Mouse (Mus musculus) heart, adult 2 months (tissue): ENCODE measurements around the gene Tuba3b. TPM values are rescaled to one million over a fixed set of nuclear protein-coding genes. Genes with fewer than 3 reads are reported as not detected.

ENCODE experiments used
- DNase-seq, 2 experiments: peaks; one replicate each; pipeline ENCODE4 v3.0.0; 2021
- H3K27ac ChIP-seq: fragments of 200-600 bp; 2 replicates; pipeline ENCODE4 v1.8.1; 2022
- H3K27me3 ChIP-seq: fragments of 200-500 bp; 2 replicates; pipeline ENCODE4 v1.6.1; 2012; ENCODE audit warnings: mild to moderate bottlenecking, low read length, inconsistent platforms, mixed read lengths; ENCODE audit not compliant: control insufficient read depth, insufficient read depth
- H3K36me3 ChIP-seq: fragments of 200-500 bp; 2 replicates; pipeline ENCODE4 v1.6.1; 2012; ENCODE audit warnings: low read length, inconsistent platforms; ENCODE audit not compliant: control insufficient read depth, insufficient read depth
- H3K4me1 ChIP-seq: fragments of 200-500 bp; 2 replicates; pipeline ENCODE4 v1.6.1; 2011; ENCODE audit warnings: low read length; ENCODE audit not compliant: control insufficient read depth, insufficient read depth
- H3K4me3 ChIP-seq: fragments of 200-600 bp; 2 replicates; pipeline ENCODE4 v1.8.1; 2022
- H3K79me2 ChIP-seq: fragments of 200-500 bp; replicated peaks from 2 replicates; pipeline ENCODE4 v1.6.1; 2012; ENCODE audit warnings: mild to moderate bottlenecking, inconsistent platforms, low read length, moderate library complexity, mixed read lengths; ENCODE audit not compliant: control insufficient read depth, insufficient read depth
- H3K9ac ChIP-seq: fragments of 200-500 bp; 2 replicates; pipeline ENCODE4 v1.6.1; 2012; ENCODE audit warnings: low read depth, mild to moderate bottlenecking, control low read depth, inconsistent platforms, low read length, mixed read lengths
- CTCF ChIP-seq: fragments of 200-600 bp; IDR thresholded peaks from 2 replicates; pipeline ENCODE4 v1.8.1; 2022; ENCODE audit warnings: antibody characterized with exemption, mild to moderate bottlenecking, moderate library complexity
- EP300 ChIP-seq: fragments of 200-500 bp; IDR thresholded peaks from 2 replicates; pipeline ENCODE4 v1.6.1; 2011; ENCODE audit warnings: low read depth, low read length, control low read depth; ENCODE audit not compliant: insufficient read depth
- POLR2A ChIP-seq: fragments of 200-500 bp; IDR thresholded peaks from 2 replicates; pipeline ENCODE4 v1.6.1; 2011; ENCODE audit warnings: mild to moderate bottlenecking, low read depth, low read length, control low read depth; ENCODE audit not compliant: insufficient read depth
- WGBS: fragments of 180-500 bp; shearing (Covaris S2); methylation state at CpG from one replicate; pipeline ENCODE4 v1.1.7; 2018; 5-methylcytosine and 5-hydroxymethylcytosine counted together
- intact Hi-C: fragments of 180-260 bp; cut with DNase I; formaldehyde crosslinking; loops from one replicate; pipeline ENCODE4 v1.15.1; 2025
- polyA plus RNA-seq: library from polyadenylated mRNA; depleted of rRNA; stranded (reverse); fragments of >200 nt; gene quantifications from 2 replicates; pipeline ENCODE4 v1.2.3, GENCODE M21; 2012
- total RNA-seq, 2 experiments: library from RNA; stranded (reverse); gene quantifications; 2 replicates each; pipeline ENCODE4 v1.2.3; 2021

Tuba3b gene
- total and polyA plus RNA-seq, 3 experiments = 0.20 to 0.68 (median 0.31) TPM

DNA sequence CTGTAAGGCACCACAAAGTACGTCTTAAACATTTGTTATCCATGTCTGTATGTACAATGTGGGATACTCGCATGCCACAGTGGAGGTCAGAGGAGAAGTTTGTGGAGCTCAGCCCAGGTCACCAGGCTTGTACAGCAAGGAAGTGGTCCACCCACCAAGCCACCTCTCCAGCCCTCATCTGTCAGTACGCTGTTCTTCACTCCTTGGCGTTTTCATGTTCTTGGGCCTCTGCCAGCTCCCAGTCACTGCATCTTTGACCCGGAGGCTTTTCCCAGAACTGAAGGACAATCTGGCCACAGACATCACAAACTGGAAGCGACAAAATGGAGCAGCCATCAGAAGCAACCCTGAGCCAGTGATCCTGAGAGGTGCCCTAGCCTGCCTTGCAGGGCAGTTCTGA is 22.7 kb downstream of the Tuba3b start:
- H3K4me1 ChIP-seq = peaks cover 4% of the 10 kb centered on the region
- H3K9ac ChIP-seq = no peak overlapping the region
- intact Hi-C loops = no loop called here
- WGBS = 37% methylated on average over 6 of the region's 6 CpGs
- H3K36me3 ChIP-seq = no peaks in the 10 kb centered on the region
- H3K27ac ChIP-seq = no peak overlapping the region
- DNase-seq = peak in 1 of 2 experiments; percentile 17
- TF ChIP-seq POLR2A = no peak
- TF ChIP-seq CTCF = no peak
- TF ChIP-seq EP300 = no peak
- no peaks in the 10 kb centered on the region for H3K79me2 ChIP-seq
- H3K27me3 ChIP-seq = no peaks in the 10 kb centered on the region
- no peak overlapping the region for H3K4me3 ChIP-seq

DNA sequence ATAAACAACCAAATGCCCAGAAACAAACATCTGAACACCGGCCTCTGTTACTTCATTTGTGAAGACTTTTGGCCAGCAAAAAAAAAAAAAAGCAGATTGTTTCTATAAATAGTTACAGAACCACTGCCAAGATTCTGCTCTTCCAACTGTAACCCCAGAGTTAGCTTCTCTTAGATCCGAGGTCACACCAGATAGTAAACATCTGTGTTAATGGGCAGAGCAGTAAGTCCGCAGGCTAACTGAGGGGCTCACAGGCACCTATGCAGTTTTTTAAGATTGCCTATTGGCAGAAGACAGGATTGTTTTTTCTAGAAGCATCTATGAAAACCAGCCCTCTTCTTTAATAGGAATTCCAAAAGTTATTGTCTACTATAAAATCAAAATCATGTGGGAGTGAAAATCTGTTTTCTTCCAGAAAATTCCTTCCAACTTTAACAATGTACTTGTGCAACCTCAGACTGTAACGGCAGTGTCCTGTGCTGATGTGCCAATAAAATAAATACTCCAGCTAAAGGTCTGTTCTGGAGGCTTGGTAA is 25.5 kb downstream of the Tuba3b start:
- WGBS = 33% methylated on average over 4 of the region's 4 CpGs
- intact Hi-C loops = no loop called here
- TF ChIP-seq POLR2A (no peak), CTCF (no peak), EP300 (no peak)
- no peaks in the 10 kb centered on the region for H3K36me3 ChIP-seq
- H3K4me3 ChIP-seq = no peak overlapping the region
- no peak overlapping the region for H3K9ac ChIP-seq
- no peaks in the 10 kb centered on the region for H3K27me3 ChIP-seq
- H3K4me1 ChIP-seq = peaks cover 4% of the 10 kb centered on the region
- H3K27ac ChIP-seq = no peak overlapping the region
- H3K79me2 ChIP-seq = no peaks in the 10 kb centered on the region
- DNase-seq = no peak

GRCm38 (mm10) chr6:145651976-145652375 is 36.4 kb downstream of the Tuba3b start:
- 88% methylated on average over 2 of the region's 2 CpGs for WGBS
- H3K79me2 ChIP-seq = no peaks in the 10 kb centered on the region

GRCm38 (mm10) chr6:145652986-145653385 is 37.4 kb downstream of the Tuba3b start:
- Histone ChIP-seq H3K79me2 (no peaks in the 10 kb centered on the region), H3K27me3 (no peaks in the 10 kb centered on the region), H3K9ac (no peak overlapping the region), H3K27ac (no peak overlapping the region), H3K36me3 (no peaks in the 10 kb centered on the region), H3K4me1 (no peaks in the 10 kb centered on the region), H3K4me3 (no peak overlapping the region)
- intact Hi-C loops = no loop called here
- no peak for DNase-seq
- WGBS = 79% methylated on average over 5 of the region's 5 CpGs
- TF ChIP-seq EP300 (no peak), CTCF (no peak), POLR2A (no peak)

More at GRCm38 (mm10) chr6:145651976-145652375, 36.4 kb downstream of the Tuba3b start:
- H3K9ac ChIP-seq = no peak overlapping the region
- no peaks in the 10 kb centered on the region for H3K27me3 ChIP-seq
- no peak overlapping the region for H3K4me3 ChIP-seq
- intact Hi-C loops = no loop called here
- H3K36me3 ChIP-seq = no peaks in the 10 kb centered on the region
- TF ChIP-seq CTCF = no peak
- no peak for TF ChIP-seq POLR2A
- TF ChIP-seq EP300 = no peak
- no peak overlapping the region for H3K27ac ChIP-seq
- DNase-seq = no peak
- no peaks in the 10 kb centered on the region for H3K4me1 ChIP-seq

- no peaks in the 10 kb centered on the region for H3K4me1 ChIP-seq
- TF ChIP-seq EP300 = no peak
- intact Hi-C loops = no loop called here
- no peaks in the 10 kb centered on the region for H3K36me3 ChIP-seq
- no peak overlapping the region for H3K9ac ChIP-seq
- WGBS = 90% methylated on average over 5 of the region's 5 CpGs
- no peak for DNase-seq
- H3K79me2 ChIP-seq = no peaks in the 10 kb centered on the region
- H3K4me3 ChIP-seq = no peak overlapping the region
- no peaks in the 10 kb centered on the region for H3K27me3 ChIP-seq
- H3K27ac ChIP-seq = no peak overlapping the region
Measured at GRCm38 (mm10) chr6:145653626-145654025, 38.1 kb downstream of the Tuba3b start.

- H3K9ac ChIP-seq = no peak overlapping the region
- DNase-seq = no peak
- no peaks in the 10 kb centered on the region for H3K27me3 ChIP-seq
- 67% methylated on average over 8 of the region's 8 CpGs for WGBS
- H3K4me3 ChIP-seq = no peak overlapping the region
- H3K79me2 ChIP-seq = no peaks in the 10 kb centered on the region
- H3K4me1 ChIP-seq = no peaks in the 10 kb centered on the region
- TF ChIP-seq CTCF (no peak), EP300 (no peak), POLR2A (no peak)
- no peak overlapping the region for H3K27ac ChIP-seq
- H3K36me3 ChIP-seq = no peaks in the 10 kb centered on the region
- intact Hi-C loops = no loop called here
Measured at GRCm38 (mm10) chr6:145654062-145654836, 38.7 kb downstream of the Tuba3b start.
